Mouse (Mus musculus) ZHBTc4 (cell line): Measurements from ENCODE around the gene Fam205c.
"Not testable (repeated sequence)": the region's sequence is repeated elsewhere in the genome, so short reads cannot be mapped to it uniquely, and the experiment has no call there.

Experiments
- DNase-seq: peaks from one replicate; pipeline ENCODE4 v3.0.0-alpha.2; 2011; ENCODE audit warnings: low read depth, low spot score

Fam205c gene

GRCm38 (mm10) chr4:42877657-42878056 lies 3.6 kb upstream of the Fam205c start:
- DNase-seq, result no peak

DNA sequence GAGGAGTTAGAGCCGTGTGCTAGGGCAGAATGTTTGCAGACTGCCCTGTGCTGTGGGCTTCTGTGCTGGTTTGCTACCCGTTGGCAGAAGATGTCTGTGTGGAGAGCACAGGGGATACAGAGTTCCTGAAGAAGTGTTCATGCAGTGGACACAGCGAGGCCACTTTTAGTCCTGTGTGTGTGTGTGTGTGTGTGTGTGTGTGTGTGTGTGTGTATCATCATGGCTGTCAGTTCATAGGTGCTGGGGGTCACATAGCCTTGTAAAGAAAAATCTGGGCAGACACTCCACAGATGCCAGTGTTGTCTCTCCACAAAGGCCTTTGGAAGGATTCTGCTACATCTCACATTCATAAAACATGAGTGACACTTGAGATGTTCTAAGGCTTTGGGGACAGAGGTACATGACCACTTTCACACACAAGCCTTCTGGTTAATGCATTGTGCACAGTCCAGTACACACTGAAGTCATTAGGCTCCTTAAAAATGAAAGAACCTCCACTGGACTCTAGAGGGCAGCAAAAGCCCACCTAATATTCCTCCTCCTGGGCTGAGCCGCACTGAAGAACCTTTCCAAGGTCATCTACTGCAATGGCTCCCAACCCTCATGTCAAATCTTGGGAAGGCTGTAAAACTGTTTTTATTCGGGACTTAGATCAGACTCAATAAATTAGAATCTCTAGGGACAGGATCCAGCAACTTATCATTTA lies 2.7 kb upstream of the Fam205c start:
- DNase-seq, result peak; percentile 77

DNA sequence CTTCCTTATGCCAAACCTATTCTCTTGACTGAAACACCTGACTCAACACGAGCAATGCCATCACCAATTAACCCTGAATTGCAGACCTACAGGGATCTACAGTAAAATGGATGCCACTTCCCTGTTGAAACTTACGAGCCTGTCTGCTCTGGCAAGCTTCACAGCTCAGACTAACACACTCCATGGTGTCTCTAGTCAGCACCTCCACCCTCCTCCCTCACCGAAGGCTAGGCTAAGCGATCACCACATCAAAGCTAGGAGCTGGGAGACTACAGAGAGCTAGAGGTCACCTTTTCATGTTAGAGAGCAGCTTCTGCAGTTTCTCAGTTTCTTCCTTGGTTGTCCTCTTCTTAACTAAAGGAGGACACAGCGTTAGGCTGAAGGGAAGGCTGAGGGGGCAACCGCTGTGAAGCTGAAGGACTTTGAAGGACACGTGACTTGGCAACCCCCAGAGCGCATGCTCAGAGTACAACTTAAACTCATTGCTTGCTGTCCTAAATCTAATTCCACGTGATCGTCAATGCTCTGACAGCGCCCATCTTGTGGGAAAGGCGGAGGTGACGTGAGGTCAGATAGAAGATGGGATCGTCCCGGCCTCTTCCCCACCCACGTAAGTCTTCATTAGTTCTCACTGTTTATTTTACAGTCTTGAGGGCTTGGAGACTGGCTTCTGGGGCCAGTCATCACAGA lies 1.1 kb downstream of the Fam205c start:
- peak; percentile 67 for DNase-seq

DNA sequence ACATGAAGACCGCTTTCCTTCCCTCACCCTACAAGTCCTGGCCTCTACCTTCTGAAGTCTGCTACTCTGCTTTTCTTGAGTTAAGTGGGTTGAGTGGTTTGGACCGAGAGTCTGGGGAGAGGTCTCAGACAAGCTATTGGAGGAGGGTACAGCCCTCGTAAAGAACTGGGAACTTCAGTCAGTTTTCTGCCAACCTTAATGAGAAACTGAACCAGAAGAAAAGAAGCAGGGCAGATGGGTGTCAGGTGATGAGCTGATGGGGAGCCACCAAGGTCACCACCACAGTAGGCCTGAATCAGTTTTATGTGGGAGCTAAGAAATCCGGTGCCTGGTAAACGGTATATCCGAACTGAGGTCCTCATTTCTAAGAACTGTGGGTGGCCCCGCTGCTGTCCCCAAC lies 1.9 kb downstream of the Fam205c start:
- DNase-seq, result no peak

DNA sequence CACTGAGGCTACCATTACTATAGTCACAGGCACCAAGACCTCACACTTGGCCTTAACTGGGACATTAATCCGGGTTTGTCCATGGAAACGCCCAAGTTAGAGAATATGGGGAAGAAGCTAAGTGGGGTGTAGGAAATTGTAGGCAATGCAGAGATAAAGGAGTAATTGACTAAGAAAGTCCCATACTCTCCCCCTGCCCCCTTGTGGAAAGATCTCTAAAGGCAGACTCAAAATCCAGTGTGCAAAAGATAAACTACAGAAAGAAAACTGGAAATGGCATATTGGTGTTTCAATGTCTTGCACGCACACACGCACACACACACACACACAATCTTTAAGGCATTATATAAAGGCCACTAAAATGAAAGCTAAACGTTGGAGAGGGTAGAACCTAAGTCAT lies 3.3 kb downstream of the Fam205c start:
- DNase-seq, result no peak

GRCm38 (mm10) chr4:42868193-42868592 lies 5.8 kb downstream of the Fam205c start:
- no peak for DNase-seq

DNA sequence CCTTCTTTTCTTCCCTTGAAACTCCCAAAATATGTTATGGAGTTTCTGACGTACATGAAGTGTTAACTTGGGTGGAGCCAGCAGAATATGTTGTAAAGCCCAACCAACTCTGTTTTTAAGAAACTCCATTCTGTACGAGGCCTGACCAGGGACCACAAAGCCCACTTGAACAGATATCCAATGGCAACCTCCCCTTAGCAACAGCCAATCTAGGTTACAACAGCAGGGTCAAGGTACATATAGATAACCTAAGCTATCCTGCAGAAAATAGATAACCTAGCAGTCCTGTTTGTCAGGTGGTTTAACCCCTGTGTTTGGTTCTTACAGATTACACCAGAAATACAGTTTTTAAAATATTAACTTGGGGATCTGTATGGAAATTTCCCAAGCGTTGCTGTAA lies 6.6 kb downstream of the Fam205c start:
- no peak for DNase-seq

GRCm38 (mm10) chr4:42863487-42863886 lies 10.5 kb downstream of the Fam205c start:
- DNase-seq, result not testable (repeated sequence)

GRCm38 (mm10) chr4:42860483-42860882 lies 13.6 kb downstream of the Fam205c start:
- not testable (repeated sequence) for DNase-seq

GRCm38 (mm10) chr4:42856671-42857070 lies 17.4 kb downstream of the Fam205c start, which contains the start of gene Gm12394:
TSS of gene Gm12394 (minus strand) at chr4:42856771.
- DNase-seq, result not testable (repeated sequence)

GRCm38 (mm10) chr4:42853788-42854187 lies 20.2 kb downstream of the Fam205c start, which contains the start of gene Fam205a1:
TSS of gene Fam205a1 (minus strand) at chr4:42853888.
- DNase-seq, result not testable (repeated sequence)
